Mouse (Mus musculus): Measurements from ENCODE around the gene Rarb.

Gene Rarb

GRCm38 (mm10) chr14:16735331-16736012, 83.5 kb downstream of the Rarb start:
- DNase-seq (ENCODE audit: low read depth, low spot score): no peak

GRCm38 (mm10) chr14:16733595-16734298, 85.2 kb downstream of the Rarb start:
- no peak for DNase-seq (ENCODE audit: low read depth, low spot score)

GRCm38 (mm10) chr14:16732054-16732453, 86.9 kb downstream of the Rarb start:
- DNase-seq (ENCODE audit: low read depth, low spot score): no peak

GRCm38 (mm10) chr14:16728175-16728838, 90.6 kb downstream of the Rarb start:
- no peak for DNase-seq (ENCODE audit: low read depth, low spot score)

GRCm38 (mm10) chr14:16723991-16724390, 95.0 kb downstream of the Rarb start:
- DNase-seq (ENCODE audit: low read depth, low spot score): no peak

GRCm38 (mm10) chr14:16717821-16718220, 101.1 kb downstream of the Rarb start:
- no peak for DNase-seq (ENCODE audit: low read depth, low spot score)

GRCm38 (mm10) chr14:16714344-16714955, 104.5 kb downstream of the Rarb start:
- no peak for DNase-seq (ENCODE audit: low read depth, low spot score)

GRCm38 (mm10) chr14:16713773-16714172, 105.2 kb downstream of the Rarb start:
- DNase-seq (ENCODE audit: low read depth, low spot score): no peak

GRCm38 (mm10) chr14:16699228-16699627, 119.7 kb downstream of the Rarb start:
- DNase-seq (ENCODE audit: low read depth, low spot score): no peak

- DNase-seq (ENCODE audit: low read depth, low spot score): no peak
Measured at GRCm38 (mm10) chr14:16695453-16696120, 123.4 kb downstream of the Rarb start.

GRCm38 (mm10) chr14:16678335-16678734, 140.6 kb downstream of the Rarb start:
- DNase-seq (ENCODE audit: low read depth, low spot score): no peak

GRCm38 (mm10) chr14:16677081-16677480, 141.9 kb downstream of the Rarb start:
- DNase-seq (ENCODE audit: low read depth, low spot score): no peak

GRCm38 (mm10) chr14:16670571-16670970, 148.4 kb downstream of the Rarb start:
- DNase-seq (ENCODE audit: low read depth, low spot score): no peak

- DNase-seq (ENCODE audit: low read depth, low spot score): no peak
Measured at GRCm38 (mm10) chr14:16639153-16639943, 179.6 kb downstream of the Rarb start.

GRCm38 (mm10) chr14:16613975-16614374, 205.0 kb downstream of the Rarb start:
- DNase-seq (ENCODE audit: low read depth, low spot score): no peak

- DNase-seq (ENCODE audit: low read depth, low spot score): no peak
Measured at GRCm38 (mm10) chr14:16605480-16605879, 213.5 kb downstream of the Rarb start.

- no peak for DNase-seq (ENCODE audit: low read depth, low spot score)
Measured at GRCm38 (mm10) chr14:16604469-16605064, 214.4 kb downstream of the Rarb start.

- DNase-seq (ENCODE audit: low read depth, low spot score): no peak
Measured at GRCm38 (mm10) chr14:16603040-16603590, 215.8 kb downstream of the Rarb start.

- DNase-seq (ENCODE audit: low read depth, low spot score): no peak
Measured at GRCm38 (mm10) chr14:16599224-16599623, 219.7 kb downstream of the Rarb start.

- no peak for DNase-seq (ENCODE audit: low read depth, low spot score)
Measured at GRCm38 (mm10) chr14:16598074-16598501, 220.9 kb downstream of the Rarb start.
